Mouse (Mus musculus): Measurements from ENCODE around the gene Gm973.

Gm973 gene

DNA sequence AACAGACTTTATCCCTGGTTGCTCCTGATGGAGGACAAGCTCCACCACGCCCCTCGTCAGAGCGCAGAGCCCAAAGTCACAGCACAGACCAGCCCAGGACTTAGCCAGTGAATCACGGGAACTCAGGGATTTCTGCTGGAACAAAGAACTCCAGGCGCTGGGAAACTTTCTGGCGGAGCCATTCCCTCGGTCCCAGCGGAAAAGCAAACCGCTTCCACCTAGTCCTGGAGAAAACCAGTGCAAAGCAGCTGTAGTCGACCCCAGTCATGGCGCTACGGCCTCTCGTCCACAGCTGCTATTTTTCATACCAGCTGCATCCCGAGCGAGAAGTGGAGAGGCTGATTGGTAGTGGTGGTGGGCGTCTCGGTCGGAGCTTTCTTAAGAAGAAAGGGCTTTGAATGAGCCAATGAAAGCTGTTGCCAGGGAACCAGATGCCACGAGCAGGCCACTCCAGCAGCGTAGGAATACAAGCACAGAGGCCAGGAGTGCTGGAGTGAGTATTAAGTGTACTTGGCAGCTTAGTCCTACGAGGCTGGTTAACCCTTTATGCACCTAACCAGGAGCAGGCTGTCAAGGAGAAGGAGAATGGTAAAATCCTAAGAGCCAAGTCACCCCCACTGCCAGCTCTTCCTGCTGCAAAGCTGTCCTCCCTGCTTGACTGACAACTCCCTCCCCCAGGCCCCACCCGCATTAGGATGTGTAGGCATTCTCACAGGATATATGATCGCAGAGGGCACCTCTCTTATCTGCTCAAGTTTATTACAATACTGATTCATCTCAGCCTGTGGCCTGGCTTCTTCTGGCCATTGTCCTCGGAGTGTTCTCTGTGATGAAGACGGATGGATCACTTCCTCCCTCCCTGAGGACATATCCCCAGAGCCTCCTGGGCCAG, at the start of gene Gm973:
Gene Gm973 (plus strand): TSS at position 239 of the 892 bp plus-strand sequence.
- peak; percentile 19 to 29 for DNase-seq (ENCODE audit: low spot score in 2 of 2)

DNA sequence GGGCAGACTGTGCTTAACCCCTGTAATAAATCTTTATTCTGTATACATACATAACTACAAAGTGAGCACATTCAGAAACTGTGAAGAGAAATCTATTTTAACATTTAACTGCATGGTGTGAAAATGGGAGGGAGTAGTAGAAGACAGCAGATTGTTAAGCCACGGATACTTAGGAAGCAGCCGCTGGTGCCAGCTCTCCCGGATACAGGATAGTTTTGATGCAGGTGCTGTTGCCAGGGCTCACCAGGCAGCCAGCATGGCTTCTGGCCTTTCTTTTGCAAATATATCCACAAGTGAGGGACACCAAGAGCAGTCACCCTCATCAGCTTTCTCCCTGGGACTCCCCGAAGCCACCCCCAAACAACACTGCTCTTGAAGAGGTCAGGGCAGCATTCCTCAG, 46.9 kb upstream of the Gm973 start:
- no peak for DNase-seq (ENCODE audit: low spot score in 2 of 2)

DNA sequence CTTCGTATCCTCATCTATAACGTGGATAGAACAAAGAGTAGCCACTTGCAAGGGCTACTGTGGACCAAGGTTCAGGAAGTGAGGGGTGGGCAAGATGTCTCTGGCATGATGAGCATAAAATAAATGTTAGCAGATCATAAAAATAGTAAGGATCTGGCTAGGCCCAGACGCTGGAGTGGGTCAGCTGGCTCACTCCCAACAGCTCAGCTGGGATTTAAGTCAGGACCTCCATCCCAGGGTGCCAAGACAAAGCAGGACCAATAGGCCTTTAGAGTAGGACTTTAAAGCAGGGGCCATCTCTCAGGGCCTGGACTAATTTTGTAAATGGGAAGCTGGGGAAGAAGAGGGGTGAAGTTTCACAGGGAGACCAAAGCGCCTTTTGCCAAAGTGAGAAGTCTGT, 45.3 kb upstream of the Gm973 start:
- DNase-seq (ENCODE audit: low spot score in 2 of 2) = no peak

DNA sequence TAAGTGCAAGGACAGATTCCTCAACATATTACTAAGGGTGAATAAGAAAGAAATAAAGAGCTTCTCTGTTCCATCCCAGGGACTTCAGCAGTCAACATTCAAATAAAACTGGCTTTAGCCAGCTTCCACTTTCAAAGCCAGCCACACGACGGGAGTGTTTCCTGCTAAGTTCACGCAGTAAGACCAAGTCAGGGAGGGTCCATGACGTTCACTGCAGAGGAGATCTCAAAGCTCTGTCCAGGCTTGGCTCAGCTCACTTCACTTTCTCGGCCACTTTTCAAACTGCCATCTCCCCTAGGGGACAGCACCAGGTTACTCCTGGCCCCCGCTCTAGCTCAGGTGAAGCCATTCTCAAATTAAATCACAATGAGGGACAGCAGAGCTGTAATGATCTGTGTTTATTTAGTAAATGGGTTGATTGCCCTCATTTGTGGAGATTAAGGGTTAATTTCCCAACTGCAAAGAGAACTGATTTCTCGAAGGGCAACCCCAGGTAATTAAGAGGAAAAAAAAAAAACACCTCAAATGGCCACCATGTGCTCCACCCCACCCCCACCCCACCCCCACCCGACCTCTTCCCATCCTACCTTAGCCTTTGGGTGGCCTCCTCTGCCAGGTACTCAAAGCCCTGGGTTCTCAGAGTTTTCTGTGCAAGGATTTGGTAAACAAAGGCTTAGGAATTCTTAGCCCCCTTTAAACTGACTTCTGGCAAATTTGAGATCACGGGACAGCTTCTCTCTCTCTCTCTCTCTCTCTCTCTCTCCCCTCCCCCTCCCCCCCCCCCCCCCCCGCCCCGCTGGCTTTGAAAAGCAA, 43.5 kb upstream of the Gm973 start:
- DNase-seq (ENCODE audit: low spot score in 2 of 2) = no peak

DNA sequence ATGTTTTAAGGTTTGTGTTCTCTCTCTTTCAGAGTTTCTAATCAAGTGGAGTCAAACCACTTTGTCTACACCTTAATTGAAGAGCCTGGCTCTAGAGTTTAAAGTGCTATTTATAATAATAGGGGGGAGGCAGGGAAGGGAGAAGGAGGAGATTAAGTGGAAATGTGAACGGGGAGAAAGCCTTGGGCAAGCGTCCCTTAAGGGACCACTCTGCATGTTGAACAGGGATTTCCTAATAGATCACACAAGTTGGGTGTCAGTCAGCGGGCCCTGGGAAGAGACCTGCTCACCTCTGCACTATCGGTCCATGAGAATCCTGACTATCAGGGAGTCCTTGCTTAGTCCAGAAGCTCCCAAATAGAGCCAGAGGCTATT, 42.9 kb upstream of the Gm973 start:
- DNase-seq (ENCODE audit: low spot score in 2 of 2) = no peak

DNA sequence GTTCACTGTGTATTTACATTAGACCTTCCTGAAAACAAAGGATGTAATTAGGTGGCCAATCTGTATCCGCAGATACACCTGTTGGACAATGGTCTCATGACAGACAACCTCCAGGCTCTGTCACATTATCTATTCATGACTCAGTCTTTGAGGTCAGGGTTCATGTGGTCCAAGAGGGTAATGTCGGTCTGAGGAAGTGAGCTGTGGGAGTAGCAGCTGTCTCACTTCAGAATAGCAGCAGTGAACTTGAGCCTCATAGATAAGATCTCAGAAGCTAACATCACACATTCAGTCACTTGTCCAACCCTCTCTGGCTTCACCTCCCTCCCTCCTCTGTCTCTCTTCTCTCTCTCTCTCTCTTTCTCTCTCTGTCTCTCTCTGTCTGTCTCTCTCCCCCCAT, 40.4 kb upstream of the Gm973 start:
- DNase-seq (ENCODE audit: low spot score in 2 of 2) = no peak

DNA sequence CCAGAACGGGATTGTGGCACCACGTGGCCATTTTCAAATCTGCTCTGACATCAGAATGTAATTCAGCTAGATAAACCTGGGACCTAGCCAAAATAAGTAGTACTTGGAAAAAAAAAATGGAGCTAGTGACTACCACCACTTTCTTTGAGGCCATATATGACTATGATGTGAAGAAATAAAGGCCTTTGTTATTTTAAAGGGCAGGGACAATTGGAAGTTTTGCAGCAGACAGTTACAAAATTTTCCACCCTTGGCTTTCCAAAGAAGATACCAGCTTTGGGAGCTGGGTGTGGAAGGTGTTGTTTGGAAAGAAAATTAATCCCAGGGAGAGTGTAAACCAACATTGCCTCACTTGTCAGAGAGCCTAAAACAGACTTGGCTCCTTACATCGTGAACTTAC, 37.2 kb upstream of the Gm973 start:
- DNase-seq (ENCODE audit: low spot score in 2 of 2) = no peak

DNA sequence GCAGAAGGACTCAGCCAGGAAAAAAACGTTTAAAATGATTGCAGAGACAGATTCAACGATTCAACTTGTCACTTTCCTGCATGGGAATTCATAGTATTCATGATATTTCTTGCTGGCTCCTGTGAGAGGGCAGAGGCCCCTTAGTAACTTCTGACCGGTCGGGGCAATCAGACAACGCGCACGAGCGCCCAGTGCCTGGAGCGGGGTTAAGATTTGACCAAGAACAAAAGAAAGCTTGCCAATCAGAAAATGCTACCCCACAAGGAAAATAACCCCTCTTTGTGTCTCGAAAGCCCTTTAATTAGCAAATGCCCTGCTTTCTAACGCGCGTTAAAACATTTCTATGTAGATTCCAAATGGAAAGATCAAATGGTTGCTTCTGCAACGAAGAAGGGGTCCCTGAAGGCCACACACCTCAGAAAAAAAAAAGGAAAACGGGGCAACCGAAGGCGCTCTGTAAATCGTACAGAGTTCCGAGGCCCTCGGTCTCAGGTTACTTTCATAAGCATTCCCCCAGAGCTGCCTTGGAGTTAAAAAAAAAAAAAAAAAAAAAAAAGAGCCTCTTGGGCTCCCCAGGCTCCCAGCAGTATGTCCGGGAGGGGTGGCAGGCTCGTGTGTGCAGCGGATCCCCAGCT, 35.1 kb upstream of the Gm973 start:
- no peak for DNase-seq (ENCODE audit: low spot score in 2 of 2)

DNA sequence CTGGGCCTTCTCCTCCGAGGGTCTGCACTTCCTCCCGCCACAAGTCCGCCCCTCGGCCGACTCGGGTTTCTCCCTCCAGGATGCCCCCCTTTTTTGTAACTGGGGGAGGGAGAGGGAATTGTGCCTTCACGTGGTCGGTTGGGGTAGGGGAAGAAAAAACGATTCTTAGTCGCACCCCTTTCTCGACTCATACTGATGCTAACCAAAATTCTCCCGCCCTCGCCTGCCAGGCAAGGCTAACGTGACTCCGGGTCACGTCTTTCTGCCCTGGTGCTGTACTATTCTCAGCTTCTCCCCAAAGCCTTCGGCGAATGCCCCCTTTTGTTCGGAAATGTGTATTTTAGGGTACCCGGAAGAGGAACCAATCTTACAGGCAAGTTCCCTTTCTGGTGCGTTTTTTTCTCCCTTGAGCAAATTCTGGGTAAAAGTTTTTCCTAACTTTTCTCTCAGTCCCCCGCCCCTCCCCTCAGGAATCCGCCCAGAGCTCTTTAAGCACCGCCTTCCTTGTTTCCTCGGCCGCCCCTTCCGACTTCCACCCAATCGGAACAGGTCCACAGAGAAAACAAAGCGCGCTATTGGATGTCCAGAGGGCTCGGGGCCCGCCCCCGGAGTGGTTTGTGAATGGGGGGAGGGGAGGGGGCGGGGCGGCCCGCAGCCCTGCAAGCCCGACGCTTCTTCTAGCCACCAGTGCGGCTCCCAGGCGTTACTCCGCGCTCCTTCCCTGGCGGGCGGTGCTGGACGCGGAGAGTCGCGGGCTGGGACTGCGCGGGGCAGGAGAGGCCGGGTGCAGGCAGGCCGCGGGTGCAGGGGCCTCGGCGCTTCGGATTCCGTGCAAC, 34.4 kb upstream of the Gm973 start:
- peak; percentile 60 to 67 for DNase-seq (ENCODE audit: low spot score in 2 of 2)

DNA sequence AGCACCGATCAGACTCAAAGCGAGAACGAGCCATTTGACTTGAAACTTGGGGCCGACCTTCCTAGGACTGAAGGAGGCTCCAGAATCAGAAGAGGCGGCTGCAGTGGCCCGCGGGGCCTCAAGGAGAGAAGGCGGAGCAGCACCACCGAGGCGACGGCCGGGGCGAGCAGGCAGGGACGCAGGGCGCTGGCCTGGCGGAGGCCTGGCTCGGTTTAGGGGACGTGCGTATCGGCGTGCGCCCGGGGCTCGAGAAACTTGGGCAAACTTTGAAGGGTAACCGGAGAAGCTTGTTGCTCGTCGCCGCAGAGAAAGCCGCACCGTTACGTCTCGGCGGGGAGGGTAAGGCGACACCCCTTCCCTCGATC, 33.8 kb upstream of the Gm973 start, which contains the start of gene Fzd7:
Gene Fzd7 (plus strand): TSS at position 94 of the 365 bp plus-strand sequence.
- no peak for DNase-seq (ENCODE audit: low spot score in 2 of 2)

DNA sequence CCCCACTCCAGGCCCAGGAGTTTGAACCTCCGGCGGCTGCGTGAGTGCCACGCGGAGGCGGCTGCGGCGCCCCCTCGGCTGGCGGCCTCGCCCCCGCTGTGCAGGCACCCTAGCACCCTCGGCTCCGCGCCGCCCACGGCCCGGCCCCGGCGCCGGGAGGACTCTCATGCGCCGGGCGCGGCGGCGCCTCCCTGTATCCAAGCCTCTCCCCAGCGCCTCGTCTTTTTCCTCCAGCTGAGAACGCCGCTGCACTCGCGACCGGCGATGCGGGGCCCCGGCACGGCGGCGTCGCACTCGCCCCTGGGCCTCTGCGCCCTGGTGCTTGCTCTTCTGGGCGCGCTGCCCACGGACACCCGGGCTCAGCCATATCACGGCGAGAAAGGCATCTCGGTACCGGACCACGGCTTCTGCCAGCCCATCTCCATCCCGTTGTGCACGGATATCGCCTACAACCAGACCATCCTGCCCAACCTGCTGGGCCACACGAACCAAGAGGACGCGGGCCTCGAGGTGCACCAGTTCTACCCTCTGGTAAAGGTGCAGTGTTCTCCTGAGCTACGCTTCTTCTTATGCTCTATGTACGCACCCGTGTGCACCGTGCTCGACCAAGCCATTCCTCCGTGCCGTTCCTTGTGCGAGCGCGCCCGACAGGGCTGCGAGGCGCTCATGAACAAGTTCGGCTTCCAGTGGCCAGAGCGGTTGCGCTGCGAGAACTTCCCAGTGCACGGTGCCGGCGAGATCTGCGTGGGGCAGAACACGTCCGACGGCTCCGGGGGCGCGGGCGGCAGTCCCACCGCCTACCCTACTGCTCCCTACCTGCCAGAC, 33.2 kb upstream of the Gm973 start:
- DNase-seq (ENCODE audit: low spot score in 2 of 2) = no peak

DNA sequence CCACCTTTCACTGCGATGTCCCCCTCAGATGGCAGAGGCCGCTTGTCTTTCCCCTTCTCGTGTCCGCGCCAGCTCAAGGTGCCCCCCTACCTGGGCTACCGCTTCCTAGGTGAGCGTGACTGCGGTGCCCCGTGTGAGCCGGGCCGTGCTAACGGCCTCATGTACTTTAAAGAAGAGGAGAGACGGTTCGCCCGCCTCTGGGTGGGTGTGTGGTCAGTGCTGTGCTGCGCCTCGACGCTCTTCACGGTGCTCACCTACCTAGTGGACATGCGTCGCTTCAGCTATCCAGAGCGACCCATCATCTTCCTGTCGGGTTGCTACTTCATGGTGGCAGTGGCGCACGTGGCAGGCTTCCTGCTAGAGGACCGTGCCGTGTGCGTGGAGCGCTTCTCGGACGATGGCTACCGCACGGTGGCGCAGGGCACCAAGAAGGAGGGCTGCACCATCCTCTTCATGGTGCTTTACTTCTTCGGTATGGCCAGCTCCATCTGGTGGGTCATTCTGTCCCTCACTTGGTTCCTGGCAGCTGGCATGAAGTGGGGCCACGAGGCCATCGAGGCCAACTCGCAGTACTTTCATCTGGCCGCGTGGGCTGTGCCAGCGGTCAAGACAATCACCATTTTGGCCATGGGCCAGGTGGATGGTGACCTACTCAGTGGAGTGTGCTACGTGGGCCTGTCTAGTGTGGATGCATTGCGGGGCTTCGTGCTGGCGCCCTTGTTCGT, 32.4 kb upstream of the Gm973 start:
- peak; percentile 40 to 59 for DNase-seq (ENCODE audit: low spot score in 2 of 2)

DNA sequence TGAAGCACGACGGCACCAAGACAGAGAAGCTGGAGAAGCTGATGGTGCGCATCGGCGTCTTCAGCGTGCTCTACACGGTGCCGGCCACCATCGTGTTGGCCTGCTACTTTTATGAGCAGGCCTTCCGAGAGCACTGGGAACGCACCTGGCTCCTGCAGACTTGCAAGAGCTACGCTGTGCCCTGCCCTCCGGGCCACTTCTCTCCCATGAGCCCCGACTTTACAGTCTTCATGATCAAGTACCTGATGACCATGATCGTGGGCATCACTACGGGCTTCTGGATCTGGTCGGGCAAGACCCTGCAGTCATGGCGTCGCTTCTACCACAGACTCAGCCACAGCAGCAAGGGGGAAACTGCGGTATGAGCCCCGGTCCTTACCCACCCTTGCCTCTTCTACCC, 31.8 kb upstream of the Gm973 start:
- no peak for DNase-seq (ENCODE audit: low spot score in 2 of 2)

DNA sequence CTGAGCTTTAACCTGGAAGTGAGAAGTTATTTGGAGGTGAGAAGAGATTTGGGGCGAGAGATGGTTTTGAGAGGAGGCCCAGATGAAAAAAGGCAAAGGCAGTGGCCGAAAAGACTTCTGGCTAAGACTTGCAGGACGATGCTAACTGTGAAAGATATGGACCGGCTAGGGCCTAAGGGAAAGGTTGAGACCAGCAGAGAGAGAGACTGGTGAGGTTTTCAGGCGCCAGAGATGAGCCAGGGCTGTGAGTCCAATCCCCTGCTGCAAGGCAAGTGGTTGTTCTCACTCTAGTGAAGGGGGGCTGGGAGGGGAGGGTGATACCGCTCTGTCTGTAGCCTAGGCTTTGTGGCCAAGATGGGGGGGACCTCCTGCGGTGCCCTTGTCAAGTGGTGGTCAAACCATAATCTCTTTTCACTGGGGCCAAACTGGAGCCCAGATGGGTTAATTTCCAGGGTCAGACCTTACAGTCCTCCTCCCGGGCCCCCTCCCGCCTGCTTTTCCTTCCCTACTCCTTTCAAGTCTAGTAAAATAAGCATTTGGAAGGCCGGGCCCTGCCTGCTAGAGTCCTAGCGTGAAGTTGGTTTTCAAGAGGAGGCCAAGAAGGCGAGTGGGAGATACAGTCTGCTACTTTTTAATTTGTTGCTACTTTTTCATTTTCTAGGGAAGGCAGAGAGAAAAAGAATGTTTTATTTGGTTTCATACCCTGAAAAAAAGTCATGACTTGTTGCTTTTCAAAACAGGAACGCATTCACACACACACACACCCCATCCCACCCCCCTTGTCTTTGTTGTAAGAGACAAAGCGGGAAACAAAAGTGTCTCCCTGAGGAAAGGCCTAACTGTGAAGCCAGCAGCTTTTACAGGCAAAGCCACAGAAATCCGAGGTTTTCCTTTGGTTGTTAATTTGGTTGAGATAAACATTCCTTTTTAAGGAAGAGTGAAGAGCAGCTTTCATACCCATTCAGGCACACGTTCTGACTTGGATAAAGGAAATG, 31.0 kb upstream of the Gm973 start:
- DNase-seq (ENCODE audit: low spot score in 2 of 2) = no peak

DNA sequence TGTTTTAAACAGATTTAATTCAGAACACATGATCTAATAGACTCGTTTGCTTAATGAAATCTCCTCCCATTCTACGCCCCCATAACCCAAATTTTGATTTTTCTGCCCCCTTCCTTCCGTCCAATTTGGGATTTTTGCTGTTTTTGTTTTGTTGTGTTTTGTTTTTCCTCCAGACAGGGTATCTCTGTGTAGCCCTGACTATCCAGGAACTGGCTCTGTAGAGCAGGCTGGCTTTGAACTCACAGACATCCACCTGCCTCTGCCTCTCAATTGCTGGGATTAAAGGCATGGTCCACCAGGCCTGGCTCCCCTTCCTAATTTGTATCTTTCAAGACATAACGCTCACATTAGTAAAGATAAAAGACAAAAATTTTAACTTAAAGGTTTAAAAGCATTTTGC, 30.3 kb upstream of the Gm973 start:
- no peak for DNase-seq (ENCODE audit: low spot score in 2 of 2)

DNA sequence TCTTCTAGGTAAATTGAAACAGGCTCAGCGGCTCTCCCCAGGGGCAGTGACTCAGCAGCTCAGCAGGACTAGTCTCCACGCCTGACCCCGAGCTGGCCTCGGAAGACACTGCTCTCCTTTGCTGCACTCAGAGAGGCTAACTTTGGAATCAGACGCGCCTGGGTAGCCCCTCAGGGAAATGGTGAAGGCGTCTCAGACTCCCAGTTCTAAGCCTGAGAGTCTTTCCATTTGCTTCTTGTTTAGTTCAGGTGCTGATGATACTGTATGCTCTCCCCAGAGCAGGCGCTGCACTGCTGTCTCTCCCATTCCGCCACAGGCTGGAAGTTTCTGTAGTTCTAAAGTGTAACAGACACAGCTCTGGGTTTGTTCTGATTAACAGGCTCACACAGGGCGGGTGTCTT, 28.4 kb upstream of the Gm973 start:
- DNase-seq (ENCODE audit: low spot score in 2 of 2) = no peak

DNA sequence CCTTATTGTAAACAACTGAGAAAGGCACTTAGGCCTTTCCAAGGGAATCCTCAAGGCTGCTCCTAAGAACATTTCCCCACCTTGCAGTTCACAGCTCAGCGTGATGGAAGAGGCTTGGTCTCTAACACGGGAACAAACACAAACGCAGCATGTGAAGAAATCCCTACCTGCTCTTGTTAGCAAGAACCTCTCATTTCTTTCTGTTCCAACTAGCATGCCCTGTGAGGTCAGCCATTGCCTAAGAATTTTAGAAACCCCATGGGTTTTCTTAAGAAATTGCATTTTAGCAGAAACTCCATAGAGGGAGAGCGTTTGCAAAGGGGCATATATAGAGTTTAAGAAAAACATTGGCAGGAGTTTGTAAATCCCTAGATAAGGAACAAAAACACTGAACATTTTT, 27.6 kb upstream of the Gm973 start:
- DNase-seq (ENCODE audit: low spot score in 2 of 2) = no peak

DNA sequence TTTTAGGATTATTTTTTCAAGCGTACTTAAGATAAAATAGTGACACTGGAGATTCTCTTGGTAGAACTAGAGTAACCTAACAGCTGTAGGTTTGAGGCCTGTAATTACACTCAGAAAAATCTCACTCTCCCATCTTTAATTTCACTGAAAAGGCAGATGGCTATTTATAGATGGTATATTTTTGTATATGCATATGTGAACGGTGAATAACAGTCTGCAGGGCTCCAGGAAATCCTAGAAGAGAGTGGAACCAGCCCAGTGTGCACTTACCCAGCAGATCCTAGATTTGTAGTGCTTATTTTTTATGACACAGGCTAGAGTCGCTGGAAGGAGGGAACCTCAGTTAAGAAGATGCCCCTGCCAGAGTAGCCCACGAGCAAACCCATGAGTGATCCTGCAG, 27.1 kb upstream of the Gm973 start:
- no peak for DNase-seq (ENCODE audit: low spot score in 2 of 2)

DNA sequence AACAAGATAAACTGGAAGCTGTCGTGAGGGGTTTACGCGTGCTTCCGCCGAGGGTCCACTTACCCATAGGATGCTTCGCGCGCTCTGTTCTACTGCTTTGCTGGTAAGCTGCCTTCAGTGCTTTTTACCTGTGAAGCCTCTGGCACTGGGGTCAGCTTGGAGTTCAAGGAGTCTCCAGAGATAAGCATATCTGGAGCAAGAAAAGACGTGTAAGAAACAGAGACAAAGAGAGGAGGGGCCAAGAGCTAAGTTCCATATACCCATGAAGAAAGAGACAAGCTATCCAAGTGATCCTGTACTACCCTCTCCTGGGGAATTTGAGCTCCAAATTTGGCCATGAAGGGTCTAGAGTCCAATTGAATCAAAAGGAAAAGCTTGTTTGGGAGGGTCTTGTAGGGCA, 24.5 kb upstream of the Gm973 start:
- no peak for DNase-seq (ENCODE audit: low spot score in 2 of 2)

Data from frontal cortex, postnatal 25 days (tissue).